In the genomic region with DNA sequence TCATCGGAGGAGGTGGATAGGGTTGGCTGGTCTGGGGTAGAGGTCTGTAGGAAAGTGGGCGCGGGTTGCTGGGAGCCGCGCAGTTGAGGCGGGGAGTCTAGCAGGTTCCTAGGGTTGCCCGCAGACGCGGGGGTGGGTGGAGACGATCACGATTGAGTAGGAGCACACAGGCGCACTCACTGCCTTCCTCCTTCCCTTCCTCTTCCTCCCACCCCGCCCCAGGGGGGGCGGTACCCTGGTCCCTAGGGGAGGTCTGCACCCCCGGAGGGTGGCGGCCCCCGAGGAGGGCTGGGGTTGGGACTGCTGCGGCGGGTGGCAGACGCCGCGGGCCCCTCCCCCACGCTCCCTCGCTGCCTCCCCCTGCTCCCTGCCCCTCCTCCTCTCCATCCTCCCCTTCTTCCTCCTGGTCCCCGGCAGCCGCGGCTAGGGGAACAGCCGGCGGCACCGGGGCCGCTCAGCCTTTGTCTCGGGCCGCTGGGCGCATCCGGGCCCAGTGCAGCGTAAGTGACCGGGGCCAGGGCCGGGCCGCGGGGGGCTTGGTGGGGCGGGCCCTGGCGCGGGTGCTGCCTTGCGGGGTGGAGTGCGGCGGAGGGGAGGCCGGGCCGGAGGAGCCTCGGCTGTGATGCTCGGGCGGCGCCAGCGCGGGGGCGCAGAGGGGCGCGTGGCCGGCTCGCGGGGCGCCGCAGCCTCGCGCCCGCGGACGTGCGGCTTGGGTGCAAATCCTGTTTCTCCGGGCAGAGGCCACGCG, we compare ENCODE assay signal across 8 mouse cellular contexts. TPM values are rescaled to one million over a fixed set of nuclear protein-coding genes. Genes with fewer than 3 reads are reported as not detected.
DNase-seq lines count a peak whose midpoint lies in the region; TF ChIP-seq lines count a peak whose summit lies in the region.

A gene (plus strand): TSS at position 139 of the 748 bp plus-strand sequence.

- no peaks in the 10 kb centered on the region for H3K36me3 ChIP-seq in ES-E14 (ENCODE audit: control insufficient read depth, insufficient read depth, low read length, poor library complexity, severe bottlenecking)

- intact Hi-C loops in heart, postnatal 14 days (cut with DNase I) = no loop called here

- peak within 1 kb of the TSS; percentile 59 to 73 for H3K4me3 ChIP-seq in ES-E14 (ENCODE audit: insufficient read depth in 1 of 2, low read depth in 1 of 2, low read length in 2 of 2, poor library complexity in 1 of 2, severe bottlenecking in 1 of 2)
- peak within 1 kb of the TSS; percentile 56 for H3K4me3 ChIP-seq in embryonic fibroblast, embryonic 13.5 days (ENCODE audit: insufficient read depth, low read length)

- no peak for TF ChIP-seq POLR2A in embryonic fibroblast, embryonic 13.5 days (IDR thresholded peaks at IDR 0.05; ENCODE audit: low read depth, low read length)

- TF ChIP-seq CTCF in embryonic fibroblast, embryonic 13.5 days (IDR thresholded peaks at IDR 0.05; ENCODE audit: borderline replicate concordance, insufficient read depth, low read length) = no peak

- H3K4me1 ChIP-seq in ES-E14 (ENCODE audit: control insufficient read depth in 2 of 2, insufficient read depth in 2 of 2, low read length in 2 of 2, poor library complexity in 1 of 2) = peaks cover 0 to 4% of the 10 kb centered on the region in 2 experiments; a peak in 1 of 4 replicates
- no peaks in the 10 kb centered on the region for H3K4me1 ChIP-seq in embryonic fibroblast, embryonic 13.5 days (ENCODE audit: control insufficient read depth, insufficient read depth, low read length)

- H3K9ac ChIP-seq in ES-E14 (ENCODE audit: insufficient read depth, low read depth, low read length, poor library complexity, severe bottlenecking) = peak within 1 kb of the TSS; percentile 28; the same call in 1 of the 2 replicates

- in situ Hi-C loops in ES-E14 (cut with MboI; ENCODE audit: low sequenced_read_pairs in 2 of 2, unreplicated experiment in 2 of 2) = no loop called here

- H3K27ac ChIP-seq in ES-E14 (ENCODE audit: insufficient read depth, low read depth, low read length, poor library complexity, severe bottlenecking) = no peak within 1 kb of the TSS
- H3K27ac ChIP-seq in embryonic fibroblast, embryonic 13.5 days (ENCODE audit: insufficient read depth, low read length) = no peak within 1 kb of the TSS

- no peak for DNase-seq in ES-E14 (ENCODE audit: low read depth, low spot score)
- peak; percentile 68 for DNase-seq in brain, adult 2 months (ENCODE audit: low read depth, low spot score)
- peak; percentile 32 to 50 for DNase-seq in heart, postnatal 14 days
- DNase-seq in left cerebral cortex, adult 18-20 months (ENCODE audit: low spot score in 2 of 2) = peak; percentile 60 to 74
- DNase-seq in lung, postnatal 4 days = peak; percentile 20 to 48
- peak; percentile 61 to 62 for DNase-seq in right cerebral cortex, postnatal 36 days (ENCODE audit: low spot score in 2 of 2)
- no peak for DNase-seq in urinary bladder, postnatal 14 days (ENCODE audit: low spot score)

- H3K9me3 ChIP-seq in ES-E14 (ENCODE audit: control insufficient read depth, insufficient read depth, low read depth, low read length) = no peaks in the 10 kb centered on the region

TF ChIP-seq in ES-E14, 5 proteins besides CTCF, POLR2A, EP300 and RAD21:
- TF ChIP-seq ZNF384 (IDR thresholded peaks at IDR 0.05; ENCODE audit: low read depth, low read length) (no peak), CHD2 (IDR thresholded peaks at IDR 0.05; ENCODE audit: low read depth, low read length) (no peak), MAFK (IDR thresholded peaks at IDR 0.05; ENCODE audit: insufficient read depth, low read depth, low read length) (no peak), ZC3H11A (IDR thresholded peaks at IDR 0.05; ENCODE audit: borderline replicate concordance, low read depth, low read length) (0 out of 2 replicates have a peak, but pooled peaks have one; percentile 6), HCFC1 (IDR thresholded peaks at IDR 0.05; ENCODE audit: borderline replicate concordance, insufficient read depth, low read length) (no peak)
TF ChIP-seq in ES-E14: peak in this region for 1.

RNA-seq across cellular contexts. Expression of the gene that starts here (rescaled TPM):
- 0.58 and 0.89 TPM in 2 replicates for total RNA-seq in ES-E14 (2012; rRNA removed)
- polyA plus RNA-seq in embryonic fibroblast, embryonic 13.5 days (2011; ENCODE audit: insufficient read length, low read depth, missing spikeins) = 1.8 and 2.0 TPM in 2 replicates
- total RNA-seq in heart, postnatal 14 days (2021) = 1 to 10 TPM in 1 of 2 experiments, under 1 TPM in 1; 0.36 to 1.1 TPM
- 10 to 100 TPM; 17.6 to 18.3 TPM for total RNA-seq in left cerebral cortex, adult 18-20 months (2021)

Comparison
In these comparisons a context has a peak if more than half of its experiments do, and no peak if none do; other contexts are left out.
1. DNase-seq: peak in brain, adult 2 months (single experiment), heart, postnatal 14 days (2 of 2), left cerebral cortex, adult 18-20 months (2 of 2), lung, postnatal 4 days (2 of 2) and right cerebral cortex, postnatal 36 days (2 of 2); none in ES-E14 (single experiment) and urinary bladder, postnatal 14 days (single experiment).